Mouse (Mus musculus) olfactory bulb, adult 2 months (tissue): Measurements from ENCODE around the gene Hps6.

Experiments
- CTCF ChIP-seq: fragments of 200-500 bp; IDR thresholded peaks from 2 replicates; pipeline ENCODE4 v1.5.1; 2012; ENCODE audit warnings: low read depth, mild to moderate bottlenecking, low read length, moderate library complexity; ENCODE audit not compliant: insufficient read depth
- POLR2A ChIP-seq: fragments of 200-500 bp; IDR thresholded peaks from 2 replicates; pipeline ENCODE4 v1.6.1; 2012; ENCODE audit warnings: mild to moderate bottlenecking, low read depth, low read length, moderate library complexity; ENCODE audit not compliant: insufficient read depth

DNA sequence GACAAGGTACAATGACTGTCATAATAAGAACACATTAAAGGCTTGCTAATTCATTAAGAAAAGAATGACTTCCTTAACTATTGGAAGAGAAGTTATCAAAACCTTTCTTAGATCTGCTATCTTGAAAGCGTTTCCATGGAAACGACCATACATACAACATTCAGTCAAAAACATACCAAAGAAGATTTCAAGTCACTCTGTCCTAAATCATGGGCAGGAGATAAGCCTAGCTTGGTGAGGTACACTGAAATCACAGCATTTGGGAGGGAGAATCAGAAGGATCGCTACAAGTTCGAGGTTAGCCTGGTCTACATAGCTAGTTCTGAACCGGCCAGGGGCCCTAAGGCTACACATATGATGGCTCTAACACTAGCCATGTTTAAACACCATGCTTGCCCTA, 5.9 kb upstream of the Hps6 start:
- TF ChIP-seq CTCF (no peak), POLR2A (no peak)
